Mouse (Mus musculus) CH12.LX (cell line): ENCODE data around the gene Dlgap1. TPM values are rescaled to one million over a fixed set of nuclear protein-coding genes. Genes with fewer than 3 reads are reported as not detected.

ENCODE experiments used
- DNase-seq: peaks from one replicate; pipeline ENCODE4 v3.0.0-alpha.2; 2013; ENCODE audit errors: extremely low read depth
- H3K27ac ChIP-seq: 2 replicates; pipeline ENCODE4 v1.5.1; 2012; ENCODE audit warnings: low read depth, mild to moderate bottlenecking, control low read depth, moderate library complexity; ENCODE audit not compliant: insufficient read depth
- H3K27me3 ChIP-seq: replicated peaks from 2 replicates; pipeline ENCODE3; 2012; ENCODE audit warnings: inconsistent platforms
- H3K36me3 ChIP-seq, 2 experiments: replicated peaks in 1 of 2; 2 replicates each; pipeline versions ENCODE3 to v1.6.1; 2012; ENCODE audit warnings: inconsistent platforms in 1 of 2, low read length in 1 of 2, mild to moderate bottlenecking in 1 of 2, mixed read lengths in 1 of 2, moderate library complexity in 1 of 2; ENCODE audit not compliant: control insufficient read depth in 1 of 2, insufficient read depth in 1 of 2
- H3K4me1 ChIP-seq, 2 experiments: 2 replicates each; pipeline ENCODE4 v1.6.1; 2012; ENCODE audit warnings: inconsistent platforms in 1 of 2, moderate library complexity in 1 of 2; ENCODE audit not compliant: insufficient read depth in 2 of 2, control insufficient read depth in 1 of 2
- H3K4me2 ChIP-seq: 2 replicates; pipeline ENCODE4 v1.6.1; 2012; ENCODE audit warnings: low read depth, mild to moderate bottlenecking, control low read depth; ENCODE audit not compliant: poor library complexity, insufficient read depth, severe bottlenecking
- H3K4me3 ChIP-seq, 3 experiments: fragments of 150-350 bp in 1 of 3; sonication (generic) in 1 of 3; replicated peaks in 1 of 3; 2 replicates each; pipeline versions ENCODE3 to v1.5.1; 2011 to 2012; ENCODE audit warnings: low read depth in 2 of 3, low read length in 2 of 3, mild to moderate bottlenecking in 2 of 3, moderate library complexity in 2 of 3, control low read depth in 1 of 3, improper control_type of control experiment in 1 of 3, inconsistent platforms in 1 of 3, mixed read lengths in 1 of 3; ENCODE audit not compliant: poor library complexity in 1 of 3
- H3K79me2 ChIP-seq: replicated peaks from 2 replicates; pipeline ENCODE4 v1.6.1; 2012; ENCODE audit warnings: mild to moderate bottlenecking, moderate library complexity; ENCODE audit not compliant: control insufficient read depth, poor library complexity, insufficient read depth, severe bottlenecking; ENCODE audit errors: extremely low read depth
- H3K9ac ChIP-seq: 2 replicates; pipeline ENCODE4 v1.6.1; 2012; ENCODE audit warnings: low read depth, mild to moderate bottlenecking, control low read depth, moderate library complexity; ENCODE audit not compliant: insufficient read depth
- H3K9me3 ChIP-seq: replicated peaks from 2 replicates; pipeline ENCODE3; 2012; ENCODE audit warnings: low read length, inconsistent platforms, mixed read lengths
- BHLHE40 ChIP-seq: IDR thresholded peaks from 2 replicates; pipeline ENCODE4 v1.6.1; 2011; ENCODE audit warnings: mild to moderate bottlenecking, low read depth, low read length, improper control_type of control experiment
- CHD1 ChIP-seq: IDR thresholded peaks from 2 replicates; pipeline ENCODE4 v1.6.1; 2012; ENCODE audit warnings: low read depth, low read length, improper control_type of control experiment, inconsistent platforms
- CTCF ChIP-seq, 2 experiments: IDR thresholded peaks in 1 of 2; conservative IDR thresholded peaks in 1 of 2; 2 replicates each; pipeline ENCODE4 v1.5.1; 2011 to 2012; ENCODE audit warnings: low read depth in 2 of 2, low read length in 2 of 2, improper control_type of control experiment in 1 of 2, inconsistent platforms in 1 of 2, mild to moderate bottlenecking in 1 of 2, moderate library complexity in 1 of 2
- ELF1 ChIP-seq: IDR thresholded peaks from 2 replicates; pipeline ENCODE4 v1.6.1; 2014; ENCODE audit warnings: low read depth, mild to moderate bottlenecking, inconsistent platforms, low read length, improper control_type of control experiment
- EP300 ChIP-seq: IDR thresholded peaks from 2 replicates; pipeline ENCODE4 v1.6.1; 2011; ENCODE audit warnings: low read length, improper control_type of control experiment
- ETS1 ChIP-seq: conservative IDR thresholded peaks from 2 replicates; pipeline ENCODE4 v1.6.1; 2012; ENCODE audit warnings: low read depth, mild to moderate bottlenecking, inconsistent platforms, low read length, improper control_type of control experiment, moderate library complexity
- GABPA ChIP-seq: IDR thresholded peaks from 2 replicates; pipeline ENCODE4 v1.6.1; 2012; ENCODE audit warnings: low read depth, low read length, improper control_type of control experiment, inconsistent platforms; ENCODE audit not compliant: insufficient replicate concordance
- HCFC1 ChIP-seq: IDR thresholded peaks from 2 replicates; pipeline ENCODE4 v1.6.1; 2012; ENCODE audit warnings: low read depth, mild to moderate bottlenecking, inconsistent platforms, low read length, improper control_type of control experiment
- IRF4 ChIP-seq: IDR thresholded peaks from 2 replicates; pipeline ENCODE4 v1.6.1; 2014; ENCODE audit warnings: low read depth, mild to moderate bottlenecking, inconsistent platforms, low read length, improper control_type of control experiment
- JUN ChIP-seq: IDR thresholded peaks from 2 replicates; pipeline ENCODE4 v1.6.1; 2011; ENCODE audit warnings: low read depth, mild to moderate bottlenecking, low read length, improper control_type of control experiment, moderate library complexity; ENCODE audit not compliant: insufficient read depth
- JUND ChIP-seq: conservative IDR thresholded peaks from 2 replicates; pipeline ENCODE4 v1.6.1; 2011; ENCODE audit warnings: low read depth, low read length, improper control_type of control experiment
- KAT2A ChIP-seq: IDR thresholded peaks from 2 replicates; pipeline ENCODE4 v1.6.1; 2012; ENCODE audit warnings: low read length, improper control_type of control experiment, inconsistent platforms; ENCODE audit not compliant: insufficient replicate concordance
- MAZ ChIP-seq: IDR thresholded peaks from 2 replicates; pipeline ENCODE4 v1.6.1; 2012; ENCODE audit warnings: low read depth, mild to moderate bottlenecking, inconsistent platforms, low read length, improper control_type of control experiment, moderate library complexity
- MEF2A ChIP-seq: IDR thresholded peaks from 2 replicates; pipeline ENCODE4 v1.6.1; 2014; ENCODE audit warnings: low read depth, mild to moderate bottlenecking, inconsistent platforms, low read length, improper control_type of control experiment, borderline replicate concordance
- MYC ChIP-seq: IDR thresholded peaks from 2 replicates; pipeline ENCODE4 v1.6.1; 2011; ENCODE audit warnings: low read depth, mild to moderate bottlenecking, improper control_type of control experiment, low read length
- NRF1 ChIP-seq: IDR thresholded peaks from 2 replicates; pipeline ENCODE4 v1.6.1; 2014; ENCODE audit warnings: low read depth, mild to moderate bottlenecking, inconsistent platforms, low read length, improper control_type of control experiment, moderate library complexity
- PAX5 ChIP-seq: IDR thresholded peaks from 2 replicates; pipeline ENCODE4 v1.6.1; 2012; ENCODE audit warnings: low read length, inconsistent platforms, mixed read lengths
- POLR2A ChIP-seq: IDR thresholded peaks from 2 replicates; pipeline ENCODE4 v1.6.1; 2011; ENCODE audit warnings: low read depth, mild to moderate bottlenecking, improper control_type of control experiment, low read length
- POLR2AphosphoS2 ChIP-seq: IDR thresholded peaks from 2 replicates; pipeline ENCODE4 v1.6.1; 2011; ENCODE audit warnings: low read depth, low read length, improper control_type of control experiment
- RCOR1 ChIP-seq: conservative IDR thresholded peaks from 2 replicates; pipeline ENCODE4 v1.6.1; 2012; ENCODE audit warnings: low read depth, mild to moderate bottlenecking, inconsistent platforms, low read length, improper control_type of control experiment
- SMC3 ChIP-seq: IDR thresholded peaks from 2 replicates; pipeline ENCODE4 v1.6.1; 2011; ENCODE audit warnings: low read depth, low read length, improper control_type of control experiment
- TBP ChIP-seq: conservative IDR thresholded peaks from 2 replicates; pipeline ENCODE4 v1.6.1; 2011; ENCODE audit warnings: low read depth, low read length, improper control_type of control experiment
- UBTF ChIP-seq: IDR thresholded peaks from 2 replicates; pipeline ENCODE4 v1.6.1; 2012; ENCODE audit warnings: low read depth, mild to moderate bottlenecking, inconsistent platforms, low read length, improper control_type of control experiment, moderate library complexity
- USF1 ChIP-seq: IDR thresholded peaks from 2 replicates; pipeline ENCODE4 v1.6.1; 2014; ENCODE audit warnings: low read depth, mild to moderate bottlenecking, inconsistent platforms, low read length, improper control_type of control experiment
- ZKSCAN1 ChIP-seq: IDR thresholded peaks from 2 replicates; pipeline ENCODE4 v1.6.1; 2012; ENCODE audit warnings: low read depth, inconsistent platforms, low read length, improper control_type of control experiment, borderline replicate concordance
- dilution Hi-C: fragments of 300-500 bp; cut with MboI; formaldehyde crosslinking; loops from 2 replicates; pipeline ENCODE4 v1.14.3; 2020; ENCODE audit warnings: low sequenced_read_pairs; ENCODE audit not compliant: extremely low pct_unique_long_range_greater_than_20kb, extremely low pct_ligation_motif_present
- in situ Hi-C: fragments of 300-500 bp; cut with MboI; formaldehyde crosslinking; loops from 3 replicates; pipeline ENCODE4 v1.14.3; 2019; ENCODE audit warnings: low sequenced_read_pairs, low pct_ligation_motif_present, low pct_unique_long_range_greater_than_20kb, mixed read lengths
- polyA plus RNA-seq: library from polyadenylated mRNA; unstranded; fragments of >175 nt; gene quantifications from 2 replicates; pipeline ENCODE4 v1.2.1, GENCODE M21; 2012; ENCODE audit warnings: low read depth; ENCODE audit not compliant: insufficient read length
- total RNA-seq, 2 experiments: library from RNA; depleted of rRNA; stranded (reverse); fragments of 300-350 nt in 1 of 2; fragments of >200 nt in 1 of 2; gene quantifications; 2 replicates each; pipeline ENCODE4 v1.2.3; 2012 to 2014

The Dlgap1 gene
- total and polyA plus RNA-seq, 3 experiments = 0.51 to 2.7 (median 1.2) TPM

GRCm38 (mm10) chr17:70466413-70466812 lies 497.5 kb downstream of the Dlgap1 start:
- no peak overlapping the region for H3K9ac ChIP-seq
- H3K36me3 ChIP-seq = no peaks in the 10 kb centered on the region
- no peak for DNase-seq
- H3K4me1 ChIP-seq = peaks cover 12 to 35% of the 10 kb centered on the region in 2 experiments
- no peak overlapping the region for H3K27ac ChIP-seq
- no peaks in the 10 kb centered on the region for H3K27me3 ChIP-seq
- H3K9me3 ChIP-seq = no peaks in the 10 kb centered on the region
- no peak overlapping the region for H3K4me2 ChIP-seq
- in situ Hi-C loops = no loop called here
- dilution Hi-C loops = no loop called here
- H3K79me2 ChIP-seq = no peaks in the 10 kb centered on the region
- TF ChIP-seq ZKSCAN1 (no peak), KAT2A (no peak), TBP (no peak), HCFC1 (no peak), CTCF (conservative IDR thresholded peaks at IDR 0.05 in 1 of 2, IDR thresholded peaks at IDR 0.05 in 1 of 2; ENCODE audit: low read depth in 2 of 2, low read length in 2 of 2) (no peak), CHD1 (no peak), GABPA (no peak), USF1 (no peak), MYC (no peak), MAZ (no peak), UBTF (no peak), MEF2A (no peak), SMC3 (no peak), JUND (no peak), RCOR1 (no peak), NRF1 (no peak)
- no peak overlapping the region for H3K4me3 ChIP-seq

GRCm38 (mm10) chr17:70470970-70471371 lies 502.1 kb downstream of the Dlgap1 start:
- H3K4me1 ChIP-seq = peaks cover 12 to 18% of the 10 kb centered on the region in 2 experiments
- TF ChIP-seq ZKSCAN1 (no peak), NRF1 (no peak), BHLHE40 (peak; percentile 67), PAX5 (no peak), MEF2A (peak; percentile 95), IRF4 (peak; percentile 48; the same call in 1 of the 2 replicates), POLR2A (no peak), ETS1 (peak; percentile 47), EP300 (peak; percentile 75), JUND (no peak), ELF1 (peak; percentile 73), JUN (0 out of 2 replicates have a peak, but pooled peaks have one; percentile 24), POLR2AphosphoS2 (no peak)
- TF ChIP-seq, all 38 proteins: peak for 7
- no peaks in the 10 kb centered on the region for H3K9me3 ChIP-seq
- H3K27ac ChIP-seq = no peak overlapping the region
- in situ Hi-C loops = no loop called here
- no peaks in the 10 kb centered on the region for H3K79me2 ChIP-seq
- DNase-seq = peak; percentile 88
- H3K27me3 ChIP-seq = no peaks in the 10 kb centered on the region
- H3K4me2 ChIP-seq = peak overlapping the region; percentile 0; the same call in 1 of the 2 replicates
- H3K36me3 ChIP-seq = no peaks in the 10 kb centered on the region
- dilution Hi-C loops = no loop called here
- no peak overlapping the region for H3K9ac ChIP-seq
- no peak overlapping the region for H3K4me3 ChIP-seq
